Mouse (Mus musculus) embryo, embryonic 10.5 days (tissue): ENCODE results near the gene Celf2.

Experiments used
- DNase-seq: peaks from one replicate; pipeline ENCODE4 v3.0.0-alpha.2; 2015; ENCODE audit warnings: low spot score

Gene Celf2

GRCm38 (mm10) chr2:7025594-7025993 lies 483.8 kb downstream of the Celf2 start:
- DNase-seq: no peak

DNA sequence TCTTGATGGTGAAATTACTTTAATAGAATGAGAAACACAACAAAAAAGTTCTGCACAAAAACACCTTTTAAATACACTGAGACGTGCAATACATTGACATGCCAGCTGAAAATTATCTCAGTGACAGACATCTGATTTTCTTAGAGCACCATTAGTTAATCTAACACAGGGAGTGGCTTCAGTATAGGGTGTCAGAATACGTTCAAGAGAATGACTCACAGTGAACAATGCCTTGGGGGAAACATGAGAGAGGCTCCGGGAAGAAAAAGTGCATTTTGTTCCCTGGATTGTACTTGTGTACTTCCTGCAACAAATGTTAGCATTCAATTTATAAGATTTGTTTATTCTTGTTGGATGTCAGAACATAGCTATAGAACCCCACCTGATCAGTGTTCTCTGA lies 487.2 kb downstream of the Celf2 start:
- no peak for DNase-seq

GRCm38 (mm10) chr2:7017384-7018113 lies 491.8 kb downstream of the Celf2 start:
- no peak for DNase-seq

- no peak for DNase-seq
Observed at GRCm38 (mm10) chr2:7013126-7013525, 496.2 kb downstream of the Celf2 start.

DNA sequence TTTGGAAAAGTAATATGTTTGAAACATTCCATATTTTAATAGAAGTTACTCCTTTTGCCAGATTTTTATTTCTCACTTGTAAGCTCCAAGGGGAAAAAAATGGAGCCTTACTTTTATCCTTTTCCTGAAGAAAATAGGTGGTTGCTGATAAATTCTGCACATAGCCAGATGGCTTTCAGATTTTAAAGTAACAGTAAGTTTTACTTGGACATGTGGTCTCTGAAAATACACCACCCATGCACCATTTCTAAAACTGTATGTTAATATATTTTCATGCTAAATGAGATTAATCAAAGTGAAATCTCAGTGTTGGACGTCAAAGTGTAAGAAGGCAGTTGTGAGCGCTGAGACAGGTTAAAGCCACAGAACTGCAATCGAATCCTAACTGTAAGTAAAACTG lies 502.5 kb downstream of the Celf2 start:
- DNase-seq: no peak

GRCm38 (mm10) chr2:7001967-7002366 lies 507.4 kb downstream of the Celf2 start:
- peak; percentile 31 for DNase-seq

GRCm38 (mm10) chr2:6991010-6991421 lies 518.3 kb downstream of the Celf2 start:
- no peak for DNase-seq

DNA sequence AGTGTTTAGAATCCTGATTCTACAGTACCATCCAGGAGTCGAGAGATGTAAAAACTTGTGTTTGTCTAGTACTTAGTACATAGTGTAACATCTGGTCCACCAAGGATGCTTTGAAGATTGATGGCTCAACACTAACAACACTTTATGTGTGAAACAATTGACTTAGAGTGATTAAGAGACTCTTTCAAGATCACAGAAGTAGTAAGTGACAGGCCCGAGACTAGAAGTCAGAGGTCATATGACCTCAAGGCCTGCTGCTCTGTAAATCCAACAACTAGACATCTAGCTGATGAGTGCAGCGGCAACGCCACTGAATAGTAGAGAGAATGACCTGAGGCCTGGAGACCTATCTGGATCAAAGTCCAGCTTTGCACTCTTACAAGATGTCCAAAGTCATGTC lies 523.7 kb downstream of the Celf2 start:
- DNase-seq: peak; percentile 62

- no peak for DNase-seq
Observed at GRCm38 (mm10) chr2:6983902-6984301, 525.5 kb downstream of the Celf2 start.

DNA sequence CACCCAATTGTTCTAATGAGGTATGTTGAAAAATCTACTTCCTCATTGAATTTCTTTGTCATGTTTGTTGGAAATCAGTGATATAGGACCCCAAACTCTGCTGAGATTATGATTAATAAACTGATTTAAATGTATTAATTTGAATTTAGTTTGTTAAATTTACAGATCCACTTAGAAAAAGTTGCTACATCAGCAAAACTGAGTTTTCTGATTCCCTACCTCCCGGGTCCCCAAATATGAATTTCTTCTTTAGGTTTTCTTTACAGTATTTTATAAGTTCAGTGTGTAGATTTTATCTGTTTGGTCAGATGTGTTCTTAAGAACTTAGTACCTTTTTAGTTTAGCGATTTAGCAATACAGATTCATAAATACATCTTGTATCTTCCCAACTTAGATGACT lies 533.1 kb downstream of the Celf2 start:
- DNase-seq: no peak

GRCm38 (mm10) chr2:6969228-6969627 lies 540.1 kb downstream of the Celf2 start:
- no peak for DNase-seq

- no peak for DNase-seq
Observed at GRCm38 (mm10) chr2:6965243-6965642, 544.1 kb downstream of the Celf2 start.

DNA sequence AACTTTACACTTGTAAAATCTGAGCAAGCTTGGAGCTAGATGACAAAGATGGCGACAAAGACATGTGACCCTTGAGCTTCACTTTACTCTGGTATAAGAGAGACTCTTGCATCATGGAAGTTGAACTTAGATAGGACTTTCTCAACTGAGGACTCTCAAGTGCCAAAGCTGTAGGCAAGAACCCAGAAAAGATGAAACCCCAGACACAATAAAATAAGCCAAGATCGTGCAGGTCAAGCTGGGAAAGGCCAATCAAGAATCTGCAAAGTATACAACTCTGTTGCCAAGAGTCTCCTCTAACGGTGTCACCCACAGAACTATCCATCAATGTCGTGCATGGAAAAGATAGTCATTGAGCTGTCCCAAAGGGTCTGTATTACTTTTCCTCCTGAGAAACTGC lies 558.7 kb downstream of the Celf2 start:
- DNase-seq: no peak

GRCm38 (mm10) chr2:6945638-6946415 lies 563.5 kb downstream of the Celf2 start:
- no peak for DNase-seq

GRCm38 (mm10) chr2:6943651-6944050 lies 565.7 kb downstream of the Celf2 start:
- no peak for DNase-seq

DNA sequence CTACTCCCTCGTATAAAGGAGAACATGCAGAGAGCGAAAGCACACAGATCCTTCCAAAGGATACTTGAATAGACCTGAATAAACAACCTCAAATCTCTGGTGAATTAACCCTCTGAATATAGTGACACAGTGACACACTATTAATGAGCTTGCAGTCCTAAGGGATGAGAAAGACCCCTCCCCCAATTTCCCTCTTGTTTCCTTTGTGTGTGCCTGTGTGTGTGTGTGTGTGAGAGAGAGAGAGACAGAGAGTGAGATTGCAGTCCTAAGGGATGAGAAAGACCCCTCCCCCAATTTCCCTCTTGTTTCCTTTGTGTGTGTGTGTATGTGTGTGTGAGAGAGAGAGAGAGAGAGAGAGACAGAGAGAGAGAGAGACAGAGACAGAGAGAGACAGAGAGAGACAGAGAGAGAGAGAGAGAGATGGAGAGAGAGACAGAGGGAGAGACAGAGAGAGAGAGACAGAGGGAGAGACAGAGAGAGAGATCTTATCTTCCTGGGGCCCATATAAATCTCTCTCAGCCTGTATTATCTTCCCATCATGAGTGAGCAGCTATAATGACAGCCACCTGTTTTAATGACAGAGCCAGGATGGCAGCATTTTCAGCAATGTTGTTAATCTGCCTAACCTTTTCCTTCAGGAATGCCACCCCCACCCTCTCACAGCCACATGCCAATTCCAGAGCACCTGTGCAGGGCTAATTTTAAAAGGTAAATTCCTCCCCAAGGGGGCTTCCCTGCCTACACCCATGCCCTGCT lies 566.5 kb downstream of the Celf2 start:
- DNase-seq: no peak

DNA sequence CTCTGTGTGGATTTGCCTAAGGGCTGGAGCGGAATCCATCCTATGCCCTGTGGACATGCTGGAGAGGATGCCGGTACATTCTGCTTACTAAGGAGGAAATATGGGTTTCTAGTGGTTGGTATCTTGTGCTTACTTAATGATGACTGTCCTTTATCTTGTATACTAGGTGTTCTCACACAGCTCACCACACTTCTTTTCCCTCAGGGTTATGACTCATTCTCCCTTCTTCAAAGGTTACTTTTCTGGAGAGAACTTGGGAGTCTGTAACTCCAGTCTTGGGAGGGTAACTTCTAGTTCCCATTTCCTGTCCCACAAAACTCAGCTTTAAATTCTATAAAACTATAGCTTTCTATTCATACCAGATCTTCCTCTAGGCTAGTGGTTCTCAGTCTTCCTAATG lies 570.2 kb downstream of the Celf2 start:
- DNase-seq: no peak

DNA sequence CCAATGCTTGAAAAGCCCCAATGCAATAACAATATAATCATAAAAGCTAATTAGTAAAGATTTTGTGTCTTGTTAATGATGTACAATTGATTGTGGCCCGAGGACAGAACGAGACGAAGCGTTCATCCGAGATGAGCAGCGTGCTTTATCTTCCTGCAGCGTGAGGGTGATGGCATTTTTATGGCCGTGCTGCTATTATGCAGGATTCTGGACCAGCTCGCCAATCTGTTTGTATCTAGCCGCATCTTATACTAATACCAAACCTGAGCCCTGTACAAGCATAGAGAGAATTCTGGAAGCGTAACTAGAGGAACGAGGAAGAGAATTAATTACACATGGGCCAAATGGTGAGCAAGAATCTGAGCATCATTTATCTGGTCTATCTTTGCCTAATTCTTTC lies 576.2 kb downstream of the Celf2 start:
- DNase-seq: no peak

- DNase-seq: no peak
Observed at GRCm38 (mm10) chr2:6927693-6928360, 581.5 kb downstream of the Celf2 start.

DNA sequence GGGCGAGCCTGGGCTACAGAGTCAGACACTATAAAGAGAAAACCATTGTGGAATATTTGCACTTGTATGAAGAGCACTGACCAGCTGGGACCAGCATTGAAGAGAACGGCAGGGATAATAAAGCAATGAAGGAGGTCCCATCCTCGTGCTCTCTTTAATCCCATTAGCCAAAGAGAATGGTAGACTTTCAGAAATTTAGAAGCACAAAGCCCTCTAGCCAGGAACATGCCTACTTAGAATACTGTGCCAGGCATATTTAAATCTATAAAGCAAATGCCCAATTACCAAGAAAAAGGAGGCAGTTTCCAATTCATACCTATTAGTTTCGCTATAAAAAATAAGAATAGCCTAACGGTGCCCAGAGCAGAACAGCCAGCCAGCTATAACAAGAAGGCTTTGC lies 583.9 kb downstream of the Celf2 start:
- no peak for DNase-seq

DNA sequence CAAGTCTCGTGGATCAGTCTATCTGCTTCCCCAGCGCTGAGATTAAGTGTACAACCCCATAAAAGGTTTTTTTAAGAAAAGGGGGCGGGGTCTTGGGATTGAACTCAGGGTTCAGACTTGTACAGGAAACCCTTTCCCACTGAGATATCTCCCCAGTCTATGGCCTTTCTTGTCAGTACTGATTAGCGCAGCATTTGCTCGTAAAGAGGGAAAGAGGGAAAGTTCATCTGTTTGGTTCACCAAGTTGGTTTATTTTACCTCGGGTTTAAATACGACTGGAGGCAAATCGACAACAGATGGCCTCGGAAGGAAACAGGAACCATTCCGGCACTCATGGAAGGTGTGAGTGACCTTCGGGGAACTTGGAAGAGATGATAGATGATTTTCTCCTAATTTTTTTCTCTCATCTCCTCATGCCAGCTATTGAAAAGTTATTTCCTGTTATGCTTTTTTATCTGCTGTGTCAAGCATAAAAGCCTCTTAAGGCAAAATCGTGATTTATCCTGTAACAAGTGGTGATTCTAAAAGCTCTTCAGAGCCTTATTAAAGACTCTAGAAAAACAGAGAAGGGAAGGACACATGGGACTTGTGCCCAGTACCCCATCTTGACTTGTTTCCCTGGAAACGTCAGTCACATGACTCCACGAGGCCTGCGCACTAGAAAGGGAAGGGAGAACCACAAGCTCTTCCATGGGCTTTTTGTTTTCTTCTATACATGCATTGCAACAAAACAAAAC lies 585.5 kb downstream of the Celf2 start:
- DNase-seq: peak; percentile 70

DNA sequence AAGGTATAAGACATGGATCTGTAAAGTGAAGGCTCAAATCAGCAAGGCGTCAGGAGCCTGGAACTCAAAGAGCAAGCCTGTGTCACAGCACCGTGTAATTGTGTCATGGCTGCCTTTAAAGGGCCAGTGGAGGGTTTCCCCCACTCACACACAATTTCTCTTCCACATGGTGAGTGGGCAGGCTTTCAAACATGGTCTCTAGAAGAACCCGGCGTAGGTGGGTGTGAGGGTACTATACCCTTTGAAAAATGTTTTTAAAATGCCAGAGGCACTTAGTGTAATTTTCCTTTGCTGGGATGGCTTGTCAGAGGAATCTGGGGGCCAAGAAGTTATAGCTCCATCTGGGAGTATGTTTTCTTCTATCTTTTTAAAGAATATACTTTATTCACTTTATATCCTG lies 594.0 kb downstream of the Celf2 start:
- no peak for DNase-seq
